Mouse (Mus musculus): ENCODE measurements at regions not wholly inside any gene's neighbourhood (a gene's known extent, or its start where the extent isn't known, plus 50 kb on each side); places are given as distances from the start of the nearest gene placed in this dataset.

DNA sequence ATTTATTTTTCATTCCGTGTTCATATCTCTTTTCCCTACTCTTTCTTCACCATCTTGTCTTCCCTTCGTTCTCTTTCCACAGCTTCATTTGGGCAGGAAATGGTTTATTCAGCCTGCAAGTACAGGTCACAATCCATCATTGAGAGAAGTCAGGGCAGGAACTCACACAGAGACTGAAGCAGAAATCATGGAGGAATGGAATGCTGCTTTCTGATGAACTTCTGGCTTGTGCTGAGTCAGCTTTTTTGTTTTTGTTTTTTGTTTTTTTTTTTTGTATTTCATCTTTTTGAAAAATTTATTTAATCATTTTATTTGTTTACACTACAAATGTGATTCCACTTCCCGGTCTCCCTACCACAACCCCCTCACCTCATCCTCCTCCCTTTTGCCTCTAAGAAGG lies 51.2 kb upstream of the Suclg2 start:
- no peak for DNase-seq (ENCODE audit: low spot score)

GRCm38 (mm10) chr6:95801651-95802050 lies 83.1 kb upstream of the Suclg2 start:
- DNase-seq (ENCODE audit: low spot score) = no peak

GRCm38 (mm10) chr6:95841502-95841901 lies 122.9 kb upstream of the Suclg2 start:
- DNase-seq (ENCODE audit: low spot score) = no peak

- DNase-seq (ENCODE audit: low spot score) = no peak
Measured at GRCm38 (mm10) chr6:95846536-95846935, 127.9 kb upstream of the Suclg2 start.

GRCm38 (mm10) chr6:95875463-95875862 lies 156.9 kb upstream of the Suclg2 start:
- no peak for DNase-seq (ENCODE audit: low spot score)

GRCm38 (mm10) chr6:95876320-95876719 lies 157.7 kb upstream of the Suclg2 start:
- no peak for DNase-seq (ENCODE audit: low spot score)

DNA sequence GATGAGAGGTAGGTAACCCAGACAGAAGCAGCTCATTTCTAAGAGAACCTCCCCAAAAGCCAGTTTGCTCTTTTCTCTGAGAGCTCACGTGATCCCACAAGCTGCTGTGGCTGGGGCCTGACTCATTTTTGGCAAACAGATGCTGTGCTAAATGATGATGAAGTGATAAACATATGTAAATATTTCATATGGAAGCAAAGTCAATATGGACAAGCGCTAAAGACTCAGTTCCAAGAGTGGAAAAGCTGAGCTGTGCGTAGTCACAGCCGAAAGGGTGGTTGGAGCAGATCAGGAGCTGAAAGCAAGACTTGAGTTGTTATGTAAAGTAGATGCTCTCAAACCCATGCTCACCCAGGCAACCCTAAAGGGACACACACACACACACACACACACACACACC lies 168.0 kb upstream of the Suclg2 start:
- DNase-seq (ENCODE audit: low spot score) = no peak

DNA sequence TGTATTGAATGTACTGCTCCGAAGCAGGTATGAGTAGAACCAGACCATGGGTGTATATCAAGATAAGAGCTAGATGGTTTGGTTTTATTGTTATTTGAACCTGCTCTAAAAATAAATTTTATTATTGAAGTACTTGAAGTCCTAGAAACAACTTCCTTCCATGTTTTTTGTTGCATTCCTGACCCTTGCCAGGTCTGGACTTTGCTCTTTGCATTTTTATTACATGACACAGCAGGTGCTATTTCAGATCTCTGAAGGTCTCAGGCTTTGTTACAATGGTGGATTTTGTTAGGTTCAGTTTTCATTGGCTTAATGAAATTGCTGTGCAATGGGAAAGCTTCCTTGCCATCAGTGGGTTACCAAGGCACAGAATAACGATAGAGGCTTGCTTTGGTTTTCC lies 184.0 kb upstream of the Suclg2 start:
- no peak for DNase-seq (ENCODE audit: low spot score)

DNA sequence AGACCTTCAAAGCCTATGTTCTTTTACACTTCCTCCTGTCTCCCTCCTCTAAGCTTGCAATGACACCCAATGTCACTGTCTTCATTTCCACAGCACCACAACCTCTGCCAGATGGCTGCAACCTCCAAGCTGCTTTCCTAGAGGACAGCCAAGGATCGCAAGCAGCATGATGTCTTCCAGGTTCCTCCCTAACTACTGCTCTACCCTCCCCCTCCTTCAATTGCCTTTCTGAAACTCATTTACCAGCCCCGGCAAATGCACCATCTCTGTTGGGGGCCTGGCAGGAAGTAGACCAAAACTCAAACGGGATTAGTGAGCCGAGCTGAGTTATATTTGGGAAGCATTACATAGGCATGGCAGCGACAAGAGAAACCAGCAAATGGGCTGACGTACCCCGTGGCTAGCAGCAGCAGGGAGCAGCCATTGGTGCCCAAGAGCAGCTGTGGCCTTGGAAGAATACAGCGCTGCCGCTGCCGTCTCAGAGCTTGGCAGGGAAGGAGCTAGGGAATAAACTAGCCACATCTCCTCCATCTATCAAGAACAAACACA lies 185.6 kb upstream of the Suclg2 start:
- no peak for DNase-seq (ENCODE audit: low spot score)

DNA sequence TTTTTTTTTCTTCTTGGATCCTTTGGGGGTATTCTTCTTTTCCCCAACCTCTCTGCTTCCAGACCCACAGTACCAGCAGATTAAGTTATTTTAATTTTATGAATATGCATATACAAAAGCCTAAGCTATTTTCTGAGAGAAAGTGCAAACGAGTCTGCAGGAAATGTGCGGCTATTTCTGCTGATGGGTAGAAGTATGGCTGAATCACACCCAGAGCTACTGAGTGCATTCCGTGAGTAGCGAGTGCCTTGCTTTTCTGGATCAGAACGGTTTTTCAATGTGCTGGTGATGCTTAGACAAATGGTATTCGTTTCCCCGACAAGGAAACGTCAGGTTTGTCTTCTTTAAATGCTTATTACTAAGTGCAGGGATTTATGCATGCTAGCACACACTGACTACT lies 186.5 kb upstream of the Suclg2 start:
- DNase-seq (ENCODE audit: low spot score) = no peak

GRCm38 (mm10) chr6:95921737-95922136 lies 191.2 kb upstream of the Fam19a1 start:
- DNase-seq (ENCODE audit: low spot score) = peak; percentile 5

GRCm38 (mm10) chr6:95934561-95934960 lies 178.4 kb upstream of the Fam19a1 start:
- DNase-seq (ENCODE audit: low spot score) = no peak

- DNase-seq (ENCODE audit: low spot score) = no peak
Measured at GRCm38 (mm10) chr6:95936504-95936903, 176.4 kb upstream of the Fam19a1 start.

- DNase-seq (ENCODE audit: low spot score) = no peak
Measured at GRCm38 (mm10) chr6:95939052-95939451, 173.9 kb upstream of the Fam19a1 start.

DNA sequence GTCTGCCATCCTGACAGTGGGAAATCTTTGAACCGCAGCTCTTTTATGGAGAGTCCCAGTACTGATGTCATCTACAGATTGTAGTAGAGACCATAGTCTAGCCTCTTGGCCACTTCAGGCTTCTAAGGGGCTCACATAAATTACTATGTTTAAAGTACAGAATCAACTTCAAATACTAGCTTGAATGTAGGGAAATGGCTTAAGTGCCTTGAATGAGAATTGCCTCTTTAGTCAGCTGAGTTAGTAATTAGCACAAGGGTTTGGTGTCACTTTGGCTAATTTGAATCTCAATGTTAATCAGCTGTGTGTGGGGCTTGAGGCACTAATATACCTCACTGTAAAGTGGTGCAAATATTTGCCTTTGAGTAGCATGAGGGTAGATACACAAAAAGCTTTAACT lies 152.2 kb upstream of the Fam19a1 start:
- no peak for DNase-seq (ENCODE audit: low spot score)

GRCm38 (mm10) chr6:95966231-95966630 lies 146.7 kb upstream of the Fam19a1 start:
- DNase-seq (ENCODE audit: low spot score) = no peak

DNA sequence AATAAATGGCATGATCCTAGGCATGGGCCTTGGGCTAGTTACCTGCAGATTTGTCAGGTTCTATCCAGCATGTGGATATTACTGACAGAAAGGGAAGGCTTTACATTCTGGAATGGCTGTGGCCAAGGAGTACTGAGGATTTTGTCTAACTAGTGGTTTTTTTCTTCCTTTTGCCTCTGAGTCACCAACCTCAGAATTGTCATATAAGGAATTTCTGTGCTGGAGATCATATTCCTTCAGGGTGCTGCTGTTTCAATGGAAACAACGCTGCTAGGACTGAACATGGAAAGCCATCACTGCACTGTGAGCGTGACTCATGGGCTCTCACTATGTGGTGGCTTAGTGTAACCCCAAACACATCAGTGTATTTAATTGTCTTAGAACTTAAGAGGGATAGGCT lies 137.0 kb upstream of the Fam19a1 start:
- DNase-seq (ENCODE audit: low spot score) = no peak

- no peak for DNase-seq (ENCODE audit: low spot score)
Measured at GRCm38 (mm10) chr6:95997037-95997436, 115.9 kb upstream of the Fam19a1 start.

DNA sequence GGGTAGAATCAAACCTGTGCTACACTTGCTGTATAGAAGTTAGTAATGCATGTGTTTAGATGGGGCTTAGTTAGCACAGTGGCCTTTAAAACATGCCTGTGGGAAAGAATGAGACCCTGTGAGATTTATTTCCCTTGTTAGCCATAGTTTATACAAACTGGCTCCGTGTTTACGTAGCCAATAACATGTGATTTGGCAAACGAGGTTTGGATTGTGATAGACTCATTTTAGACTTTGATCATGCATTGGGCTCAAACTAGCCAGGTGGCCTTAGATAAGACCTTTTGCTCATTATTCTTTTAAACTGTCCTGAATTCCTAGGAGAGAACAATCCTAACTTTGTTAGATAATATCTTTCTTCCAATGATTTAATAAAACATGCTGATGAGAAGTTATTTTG lies 115.2 kb upstream of the Fam19a1 start:
- no peak for DNase-seq (ENCODE audit: low spot score)

DNA sequence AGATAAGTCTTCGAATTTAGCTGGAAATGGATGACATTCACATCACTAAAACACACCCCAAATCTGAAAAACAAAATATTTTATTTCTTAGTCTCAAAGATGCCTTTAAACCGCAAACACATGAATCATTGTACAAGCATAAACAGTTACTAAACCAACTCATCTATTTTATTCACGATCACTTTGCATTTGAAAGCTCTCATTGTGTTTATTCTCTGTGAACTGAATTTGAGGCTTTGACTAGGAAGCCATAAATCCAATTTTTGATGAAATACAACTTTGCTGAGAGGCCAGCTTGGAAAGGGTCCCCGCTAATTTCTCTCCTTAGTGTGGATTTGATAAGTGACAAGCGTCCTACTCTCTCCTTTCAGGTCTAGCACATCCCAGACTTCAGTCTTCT lies 113.5 kb upstream of the Fam19a1 start:
- no peak for DNase-seq (ENCODE audit: low spot score)

DNA sequence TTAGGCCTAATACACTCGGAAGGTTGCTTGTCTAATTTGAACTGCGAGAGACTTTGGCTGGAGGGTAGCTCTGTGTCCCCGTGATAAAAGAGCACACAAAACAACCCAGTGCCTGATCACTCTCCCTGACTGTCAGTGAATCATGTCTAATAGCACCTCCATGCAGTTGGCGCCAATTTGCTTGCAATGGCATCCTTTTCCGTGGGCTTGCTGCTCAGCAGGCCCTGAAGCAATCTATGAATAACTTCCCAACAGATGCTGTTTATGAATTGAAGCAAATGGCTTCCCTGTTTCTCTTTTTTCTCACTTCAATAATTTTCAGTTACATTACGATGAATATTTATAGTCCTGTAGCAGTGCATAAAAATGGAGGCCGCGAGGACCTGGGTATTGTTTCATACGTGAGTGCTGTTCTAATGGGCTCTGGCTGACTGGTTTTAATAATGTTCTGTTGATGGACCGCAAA lies 112.9 kb upstream of the Fam19a1 start:
- no peak for DNase-seq (ENCODE audit: low spot score)

DNA sequence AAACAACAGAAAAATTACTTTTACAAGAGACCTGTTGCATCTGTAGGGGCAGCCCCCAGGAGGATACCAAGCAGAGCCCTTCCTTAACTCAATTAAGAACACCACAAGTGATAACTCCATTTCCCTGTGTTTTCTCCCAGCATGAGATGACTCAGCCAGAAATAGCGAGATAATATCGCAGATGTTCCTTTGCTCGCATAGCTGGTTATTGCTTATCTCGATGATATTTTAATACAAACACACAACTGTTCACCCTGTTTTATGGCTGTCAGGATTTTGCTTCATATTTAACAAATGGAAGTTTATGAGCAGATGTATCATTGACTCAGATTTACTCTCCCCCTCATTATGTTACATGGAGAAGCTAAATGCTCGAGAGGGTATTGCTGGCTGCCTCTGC lies 101.7 kb upstream of the Fam19a1 start:
- DNase-seq (ENCODE audit: low spot score) = no peak

GRCm38 (mm10) chr6:96028022-96028704 lies 84.8 kb upstream of the Fam19a1 start:
- no peak for DNase-seq (ENCODE audit: low spot score)

DNA sequence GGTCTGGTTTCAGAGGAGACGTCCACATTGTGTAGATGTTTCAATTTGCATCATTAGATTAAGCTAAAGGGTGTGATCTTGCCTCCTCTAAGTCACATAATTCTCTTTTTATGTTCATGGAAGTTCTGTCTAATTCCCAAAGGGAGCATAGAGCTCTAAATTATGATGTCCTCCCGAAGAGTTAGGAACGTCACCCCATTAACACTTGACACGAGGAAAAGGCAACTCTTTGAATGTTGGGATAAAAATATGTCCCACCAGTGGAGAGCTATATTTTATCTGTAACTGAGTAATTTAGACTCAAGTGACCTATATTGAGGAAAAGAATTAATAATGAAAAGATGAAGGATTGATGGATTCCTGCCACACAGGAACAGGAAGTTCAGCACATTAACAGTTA lies 69.2 kb upstream of the Fam19a1 start:
- no peak for DNase-seq (ENCODE audit: low spot score)
